ENCODE assay signal across 22 mouse cellular contexts in genomic region chr12:80701332-80701731, GRCm38 (mm10). TPM values are rescaled to one million over a fixed set of nuclear protein-coding genes. Genes with fewer than 3 reads are reported as not detected.
A peak's percentile ranks its signal among the peaks of the same experiment; 100 is the strongest.
DNase-seq lines count a peak whose midpoint lies in the region; ATAC-seq and TF ChIP-seq lines count a peak whose summit lies in the region.
"Had no signal": no experiment of that assay in that cellular context is flagged by ENCODE, and none has a peak within 500 bp of the region (broad histone marks: within the 10 kb centered on the region; RNA-seq: fewer than 3 reads in every experiment).

No protein-coding gene starts in this region.

- H3K4me1 ChIP-seq in heart, embryonic 16.5 days (ENCODE audit: control insufficient read depth, insufficient read depth, low read length): peaks cover 6% of the 10 kb centered on the region; the same call in 1 of the 2 replicates
- peaks cover 5% of the 10 kb centered on the region for H3K4me1 ChIP-seq in liver, postnatal 0 days (ENCODE audit: insufficient read depth)
- H3K4me1 ChIP-seq in liver, embryonic 12.5 days: peaks cover 42% of the 10 kb centered on the region
- peaks cover 10% of the 10 kb centered on the region; the same call in 1 of the 2 replicates for H3K4me1 ChIP-seq in stomach, embryonic 15.5 days
- no peaks in the 10 kb centered on the region for H3K4me1 ChIP-seq in stomach, postnatal 0 days (replicated peaks; ENCODE audit: control insufficient read depth, insufficient read depth)

- ATAC-seq in heart, embryonic 16.5 days (replicated peaks; ENCODE audit: extremely low read depth, insufficient read depth, low FRiP score): peak; percentile 49
- ATAC-seq in liver, postnatal 0 days: no peak
- ATAC-seq in liver, embryonic 12.5 days: no peak
- ATAC-seq in stomach, embryonic 15.5 days (ENCODE audit: insufficient read depth, low FRiP score, low read depth): peak; percentile 44; the same call in 1 of the 2 replicates
- no peak; the same call in 1 of the 2 replicates for ATAC-seq in stomach, postnatal 0 days (ENCODE audit: low FRiP score, low TSS enrichment)
- ATAC-seq: activated CD4-positive, CD25-positive, alpha-beta regulatory T cell, adult 4 months; Patski had no signal

- no peaks in the 10 kb centered on the region for H3K9me3 ChIP-seq in heart, embryonic 16.5 days (replicated peaks; ENCODE audit: control insufficient read depth, low read length)
- H3K9me3 ChIP-seq in liver, postnatal 0 days (ENCODE audit: low read length): no peaks in the 10 kb centered on the region
- no peaks in the 10 kb centered on the region for H3K9me3 ChIP-seq in liver, embryonic 12.5 days (replicated peaks)
- H3K9me3 ChIP-seq in stomach, embryonic 15.5 days: no peaks in the 10 kb centered on the region
- no peaks in the 10 kb centered on the region for H3K9me3 ChIP-seq in stomach, postnatal 0 days (ENCODE audit: control insufficient read depth, low read length)
- H3K9me3 ChIP-seq: kidney, embryonic 15.5 days; limb, embryonic 10.5 days; neural tube, embryonic 15.5 days had no signal

- H3K4me3 ChIP-seq in heart, embryonic 16.5 days (ENCODE audit: low read length): no peak overlapping the region
- no peak overlapping the region for H3K4me3 ChIP-seq in liver, postnatal 0 days (ENCODE audit: low read depth, low read length)
- H3K4me3 ChIP-seq in liver, embryonic 12.5 days: no peak overlapping the region
- no peak overlapping the region for H3K4me3 ChIP-seq in stomach, embryonic 15.5 days (replicated peaks)
- H3K4me3 ChIP-seq in stomach, postnatal 0 days (ENCODE audit: low read depth, low read length): no peak overlapping the region
- H3K4me3 ChIP-seq: heart, adult 2 months; kidney, embryonic 15.5 days; limb, embryonic 10.5 days; neural tube, embryonic 15.5 days had no signal

- H3K27ac ChIP-seq in heart, embryonic 16.5 days (ENCODE audit: low read length): peak overlapping the region; percentile 5; the same call in 1 of the 2 replicates
- no peak overlapping the region for H3K27ac ChIP-seq in liver, postnatal 0 days (ENCODE audit: low read depth)
- H3K27ac ChIP-seq in liver, embryonic 12.5 days: no peak overlapping the region
- no peak overlapping the region for H3K27ac ChIP-seq in stomach, embryonic 15.5 days
- no peak overlapping the region for H3K27ac ChIP-seq in stomach, postnatal 0 days (replicated peaks)
- H3K27ac ChIP-seq: heart, adult 2 months; kidney, embryonic 15.5 days; limb, embryonic 10.5 days; liver, embryonic 14.5 days; neural tube, embryonic 15.5 days had no signal

- H3K36me3 ChIP-seq in heart, embryonic 16.5 days (ENCODE audit: control insufficient read depth, insufficient read depth): no peaks in the 10 kb centered on the region
- no peaks in the 10 kb centered on the region for H3K36me3 ChIP-seq in liver, postnatal 0 days (replicated peaks; ENCODE audit: insufficient read depth, low read length)
- H3K36me3 ChIP-seq in liver, embryonic 12.5 days: no peaks in the 10 kb centered on the region
- no peaks in the 10 kb centered on the region for H3K36me3 ChIP-seq in stomach, embryonic 15.5 days
- H3K36me3 ChIP-seq in stomach, postnatal 0 days (ENCODE audit: control insufficient read depth, insufficient read depth, low read length): no peaks in the 10 kb centered on the region
- H3K36me3 ChIP-seq: kidney, embryonic 15.5 days; limb, embryonic 10.5 days; neural tube, embryonic 15.5 days had no signal

- no peaks in the 10 kb centered on the region for H3K27me3 ChIP-seq in heart, embryonic 16.5 days (ENCODE audit: control insufficient read depth, insufficient read depth, low read length)
- H3K27me3 ChIP-seq in liver, postnatal 0 days (ENCODE audit: insufficient read depth, low read length): no peaks in the 10 kb centered on the region
- peaks cover 22% of the 10 kb centered on the region for H3K27me3 ChIP-seq in liver, embryonic 12.5 days (replicated peaks)
- H3K27me3 ChIP-seq in stomach, embryonic 15.5 days (replicated peaks): no peaks in the 10 kb centered on the region
- no peaks in the 10 kb centered on the region for H3K27me3 ChIP-seq in stomach, postnatal 0 days (ENCODE audit: control insufficient read depth, insufficient read depth, low read length)
- H3K27me3 ChIP-seq: kidney, embryonic 15.5 days; neural tube, embryonic 15.5 days; Patski had no signal

- TF ChIP-seq CTCF in liver, postnatal 0 days (IDR thresholded peaks at IDR 0.05; ENCODE audit: low read depth): no peak
- no peak for TF ChIP-seq CTCF in stomach, postnatal 0 days (IDR thresholded peaks at IDR 0.05; ENCODE audit: low read depth)

- H3K4me2 ChIP-seq in heart, embryonic 16.5 days (ENCODE audit: low read depth, low read length): no peak overlapping the region; the same call in 1 of the 2 replicates
- H3K4me2 ChIP-seq in liver, postnatal 0 days (ENCODE audit: low read depth, low read length): no peak overlapping the region
- H3K4me2 ChIP-seq in liver, embryonic 12.5 days: no peak overlapping the region
- H3K4me2 ChIP-seq in stomach, embryonic 15.5 days: no peak overlapping the region
- no peak overlapping the region for H3K4me2 ChIP-seq in stomach, postnatal 0 days (replicated peaks; ENCODE audit: low read depth)
- H3K4me2 ChIP-seq: kidney, embryonic 15.5 days; neural tube, embryonic 15.5 days had no signal

- intact Hi-C loops in heart, postnatal 36 days (cut with DNase I): no loop called here

- H3K9ac ChIP-seq in heart, embryonic 16.5 days (ENCODE audit: low read length): no peak overlapping the region
- H3K9ac ChIP-seq in liver, postnatal 0 days (replicated peaks): no peak overlapping the region
- no peak overlapping the region for H3K9ac ChIP-seq in liver, embryonic 12.5 days
- no peak overlapping the region for H3K9ac ChIP-seq in stomach, embryonic 15.5 days
- no peak overlapping the region for H3K9ac ChIP-seq in stomach, postnatal 0 days (ENCODE audit: low read length)
- H3K9ac ChIP-seq: kidney, embryonic 15.5 days; liver, embryonic 14.5 days; neural tube, embryonic 15.5 days had no signal

- no peak for DNase-seq in heart, postnatal 36 days
- peak; percentile 42 for DNase-seq in liver, postnatal 0 days
- no peak for DNase-seq in stomach, postnatal 0 days (ENCODE audit: low spot score)
- DNase-seq in kidney, postnatal 25 days: no peak
- DNase-seq: adrenal gland, postnatal 25 days; B cell, adult 2 months; cerebellum, adult 8-10 months; gastrocnemius, postnatal 14 days; right cerebral cortex, postnatal 25 days; thymus, postnatal 4 days had no signal

- TF ChIP-seq EP300 in liver, postnatal 0 days (IDR thresholded peaks at IDR 0.05; ENCODE audit: low read depth): no peak
- TF ChIP-seq EP300 in stomach, postnatal 0 days (optimal IDR thresholded peaks at IDR 0.05): no peak

- WGBS in heart, embryonic 16.5 days: 42% methylated on average over 7 of the region's 7 CpGs
- 57% methylated on average over 7 of the region's 7 CpGs for WGBS in liver, postnatal 0 days (ENCODE audit: insufficient replicate concordance)
- 70% methylated on average over 7 of the region's 7 CpGs for WGBS in liver, embryonic 12.5 days (ENCODE audit: insufficient replicate concordance)
- 47% methylated on average over 7 of the region's 7 CpGs for WGBS in stomach, embryonic 15.5 days
- WGBS in stomach, postnatal 0 days: 41% methylated on average over 7 of the region's 7 CpGs

RNA-seq across cellular contexts. Expression of gene Plekhd1, which starts 8.9 kb away (rescaled TPM):
- polyA plus RNA-seq in heart, embryonic 16.5 days (2015; fragmentation: Nextera tagmentation; extraction: Ambion mirVana): 0.28 and 0.65 TPM in 2 replicates
- under 1 TPM in 1 of 2 experiments, not detected in 1; 0.27 TPM for total RNA-seq in heart, postnatal 36 days (2021)
- 0.13 TPM in 1 of 2 replicates, not detected in the other for polyA plus RNA-seq in liver, postnatal 0 days (2015; fragmentation: Nextera tagmentation; extraction: Ambion mirVana)
- 0.44 and 0.66 TPM in 2 replicates for polyA plus RNA-seq in liver, embryonic 12.5 days (2016; fragmentation: Nextera tagmentation; extraction: Ambion mirVana)
- polyA plus RNA-seq in stomach, embryonic 15.5 days (2015; fragmentation: Nextera tagmentation; extraction: Ambion mirVana): 5.6 and 6.9 TPM in 2 replicates
- polyA plus RNA-seq in stomach, postnatal 0 days (2015; fragmentation: Nextera tagmentation; extraction: Ambion mirVana): 2.2 and 2.3 TPM in 2 replicates
- total RNA-seq: adrenal gland, postnatal 25 days; heart, adult 2 months; hematopoietic stem cell, adult 5-6 weeks; megakaryocyte-erythroid progenitor cell, adult 5-6 weeks had no signal
- polyA plus RNA-seq: Patski had no signal

RNA-seq across cellular contexts. Expression of gene Erh, which starts 57.2 kb away (rescaled TPM):
- 157 and 171 TPM in 2 replicates for polyA plus RNA-seq in heart, embryonic 16.5 days (2015; fragmentation: Nextera tagmentation; extraction: Ambion mirVana)
- total RNA-seq in heart, postnatal 36 days (2021): 10 to 100 TPM; 21.0 to 26.8 TPM
- polyA plus RNA-seq in liver, postnatal 0 days (2015; fragmentation: Nextera tagmentation; extraction: Ambion mirVana): 81.6 and 92.2 TPM in 2 replicates
- polyA plus RNA-seq in liver, embryonic 12.5 days (2016; fragmentation: Nextera tagmentation; extraction: Ambion mirVana): 188 and 195 TPM in 2 replicates
- 258 and 269 TPM in 2 replicates for polyA plus RNA-seq in stomach, embryonic 15.5 days (2015; fragmentation: Nextera tagmentation; extraction: Ambion mirVana)
- 125 and 131 TPM in 2 replicates for polyA plus RNA-seq in stomach, postnatal 0 days (2015; fragmentation: Nextera tagmentation; extraction: Ambion mirVana)

RNA-seq across cellular contexts. Expression of gene Slc39a9, which starts 57.6 kb away (rescaled TPM):
- polyA plus RNA-seq in heart, embryonic 16.5 days (2015; fragmentation: Nextera tagmentation; extraction: Ambion mirVana): 17.5 and 17.6 TPM in 2 replicates
- 10 to 100 TPM; 13.7 to 17.3 TPM for total RNA-seq in heart, postnatal 36 days (2021)
- 8.0 and 10.7 TPM in 2 replicates for polyA plus RNA-seq in liver, postnatal 0 days (2015; fragmentation: Nextera tagmentation; extraction: Ambion mirVana)
- polyA plus RNA-seq in liver, embryonic 12.5 days (2016; fragmentation: Nextera tagmentation; extraction: Ambion mirVana): 15.3 and 15.7 TPM in 2 replicates
- 24.4 and 27.7 TPM in 2 replicates for polyA plus RNA-seq in stomach, embryonic 15.5 days (2015; fragmentation: Nextera tagmentation; extraction: Ambion mirVana)
- 15.1 and 15.6 TPM in 2 replicates for polyA plus RNA-seq in stomach, postnatal 0 days (2015; fragmentation: Nextera tagmentation; extraction: Ambion mirVana)

RNA-seq across cellular contexts. Expression of gene Ccdc177, which starts 59.2 kb away (rescaled TPM):
- polyA plus RNA-seq in heart, embryonic 16.5 days (2015; fragmentation: Nextera tagmentation; extraction: Ambion mirVana): not detected in 2 replicates
- total RNA-seq in heart, postnatal 36 days (2021): not detected
- not detected in 2 replicates for polyA plus RNA-seq in liver, postnatal 0 days (2015; fragmentation: Nextera tagmentation; extraction: Ambion mirVana)
- not detected in 2 replicates for polyA plus RNA-seq in liver, embryonic 12.5 days (2016; fragmentation: Nextera tagmentation; extraction: Ambion mirVana)
- polyA plus RNA-seq in stomach, embryonic 15.5 days (2015; fragmentation: Nextera tagmentation; extraction: Ambion mirVana): 0.17 and 0.18 TPM in 2 replicates
- polyA plus RNA-seq in stomach, postnatal 0 days (2015; fragmentation: Nextera tagmentation; extraction: Ambion mirVana): 0.06 and 0.07 TPM in 2 replicates
- total RNA-seq: hematopoietic stem cell, adult 5-6 weeks; megakaryocyte-erythroid progenitor cell, adult 5-6 weeks had no signal
- polyA plus RNA-seq: activated CD4-positive, CD25-positive, alpha-beta regulatory T cell, adult 4 months; heart, adult 2 months; liver, embryonic 14.5 days had no signal

Comparison
In these comparisons a context has a peak if more than half of its experiments do, and no peak if none do; other contexts are left out.
1. ATAC-seq: peak in heart, embryonic 16.5 days (single experiment) and stomach, embryonic 15.5 days (single experiment); none in liver, postnatal 0 days (single experiment), liver, embryonic 12.5 days (single experiment) and stomach, postnatal 0 days (single experiment).